Mouse (Mus musculus): ENCODE data around the gene Vax2. TPM values are rescaled to one million over a fixed set of nuclear protein-coding genes. Genes with fewer than 3 reads are reported as not detected.

Vax2 gene
- polyA plus RNA-seq, 1 experiment from 2014 or later: not detected

DNA sequence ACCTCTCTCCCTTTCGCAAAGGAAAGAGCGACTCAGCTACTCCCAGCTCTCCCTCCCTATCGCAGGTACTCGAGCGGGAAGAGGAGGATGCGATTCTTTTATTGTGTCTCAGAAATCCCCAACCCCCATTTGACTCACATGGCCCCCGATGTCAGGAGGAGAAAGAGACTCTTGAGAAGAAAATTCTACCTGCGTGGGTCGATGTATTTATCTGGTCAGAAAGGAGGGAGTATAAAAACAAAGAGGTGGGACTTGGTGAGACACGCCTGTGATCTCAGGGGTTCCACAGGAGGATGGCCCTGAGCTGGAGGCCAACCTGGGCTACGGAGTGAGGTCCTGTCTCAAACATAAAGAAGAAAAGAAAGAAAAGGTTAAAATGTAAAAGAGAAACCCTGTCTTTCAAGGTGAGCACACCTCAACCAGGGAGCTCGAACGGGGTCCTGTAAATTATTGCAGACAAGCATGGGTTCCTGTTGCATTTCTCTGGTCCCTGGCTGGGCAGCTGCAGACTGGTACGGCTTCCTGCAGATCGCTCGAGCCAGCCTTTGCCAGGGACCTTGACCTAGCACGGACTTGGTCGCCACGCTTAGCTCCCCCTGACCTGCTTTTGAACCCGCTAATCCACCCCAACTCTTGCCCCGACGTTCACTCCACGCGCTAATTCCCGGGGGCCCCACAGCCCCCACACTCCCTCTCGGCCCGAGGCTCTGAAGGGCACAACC, 7.9 kb upstream of the Vax2 start:
- Histone ChIP-seq H3K27ac (replicated peaks in 1 of 2; ENCODE audit: control insufficient read depth in 1 of 2, insufficient read depth in 1 of 2, low read depth in 2 of 2, low read length in 2 of 2) (no peak overlapping the region), H3K9ac (ENCODE audit: low read length) (no peak overlapping the region), H3K4me3 (ENCODE audit: control insufficient read depth in 1 of 2, insufficient read depth in 1 of 2, low read depth in 1 of 2, low read length in 2 of 2) (no peak overlapping the region), H3K27me3 (ENCODE audit: control insufficient read depth, insufficient read depth, low read length) (peaks cover 96% of the 10 kb centered on the region), H3K36me3 (ENCODE audit: control insufficient read depth, insufficient read depth, low read length) (no peaks in the 10 kb centered on the region), H3K4me1 (ENCODE audit: control insufficient read depth in 2 of 2, insufficient read depth in 2 of 2, low read length in 2 of 2) (0 out of 4 replicates have a peak, but pooled peaks cover 0 to 4% of the 10 kb centered on the region in 2 experiments), H3K4me2 (ENCODE audit: low read length) (no peak overlapping the region), H3K9me3 (ENCODE audit: control insufficient read depth, low read length) (no peaks in the 10 kb centered on the region)
- ATAC-seq (ENCODE audit: insufficient number of reproducible peaks, insufficient read depth, low FRiP score, low read depth): no peak
- WGBS: under 1% methylated on average over 27 of the region's 27 CpGs

DNA sequence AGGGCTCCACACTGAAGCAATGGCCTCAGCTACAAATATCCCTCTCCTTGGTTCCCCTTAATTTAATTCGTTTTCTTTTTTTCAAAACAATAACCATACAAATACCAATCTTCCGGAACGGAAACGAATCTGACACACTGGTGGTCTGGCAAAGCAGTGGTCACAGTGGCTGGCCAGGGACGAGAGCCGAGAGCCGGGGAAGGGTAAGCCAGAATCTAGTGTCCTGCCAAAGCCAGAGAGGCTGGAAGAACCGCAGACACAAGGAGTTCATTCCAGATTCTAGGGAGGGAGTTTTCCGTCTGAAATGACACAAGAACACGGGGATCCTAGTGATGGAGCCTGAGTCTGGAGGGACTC, 7.4 kb upstream of the Vax2 start:
- ATAC-seq (ENCODE audit: insufficient number of reproducible peaks, insufficient read depth, low FRiP score, low read depth): no peak
- H3K4me2 ChIP-seq (ENCODE audit: low read length): no peak overlapping the region
- no peak overlapping the region for H3K27ac ChIP-seq (replicated peaks in 1 of 2; ENCODE audit: control insufficient read depth in 1 of 2, insufficient read depth in 1 of 2, low read depth in 2 of 2, low read length in 2 of 2)
- H3K4me1 ChIP-seq (ENCODE audit: control insufficient read depth in 2 of 2, insufficient read depth in 2 of 2, low read length in 2 of 2): 0 out of 4 replicates have a peak, but pooled peaks cover 0 to 4% of the 10 kb centered on the region in 2 experiments
- H3K9ac ChIP-seq (ENCODE audit: low read length): no peak overlapping the region
- WGBS: 1% methylated on average over 10 of the region's 10 CpGs
- no peak overlapping the region for H3K4me3 ChIP-seq (ENCODE audit: control insufficient read depth in 1 of 2, insufficient read depth in 1 of 2, low read depth in 1 of 2, low read length in 2 of 2)
- peaks cover 96% of the 10 kb centered on the region for H3K27me3 ChIP-seq (ENCODE audit: control insufficient read depth, insufficient read depth, low read length)
- no peaks in the 10 kb centered on the region for H3K9me3 ChIP-seq (ENCODE audit: control insufficient read depth, low read length)
- H3K36me3 ChIP-seq (ENCODE audit: control insufficient read depth, insufficient read depth, low read length): no peaks in the 10 kb centered on the region

DNA sequence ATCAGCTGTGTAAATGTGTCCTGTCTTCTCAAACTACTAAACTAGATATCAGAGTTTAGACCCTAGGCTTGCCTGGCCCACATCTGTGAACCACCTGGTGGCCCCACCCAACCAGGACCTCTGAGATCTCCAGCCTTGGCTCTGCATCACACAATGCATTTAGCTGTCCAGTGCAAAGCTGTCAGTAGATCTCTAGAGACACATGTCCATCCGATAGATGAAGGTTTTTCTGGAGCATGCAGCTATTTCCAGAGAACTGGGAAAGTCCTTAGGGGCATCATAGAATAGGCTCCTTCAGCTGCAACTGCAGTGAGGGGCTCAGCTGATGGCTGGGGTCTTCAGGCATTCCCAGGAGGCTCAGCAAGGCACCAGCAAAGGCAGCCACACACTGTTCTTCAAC, 6.8 kb upstream of the Vax2 start:
- ATAC-seq (ENCODE audit: insufficient number of reproducible peaks, insufficient read depth, low FRiP score, low read depth): no peak
- Histone ChIP-seq H3K4me3 (ENCODE audit: control insufficient read depth in 1 of 2, insufficient read depth in 1 of 2, low read depth in 1 of 2, low read length in 2 of 2) (no peak overlapping the region), H3K4me2 (ENCODE audit: low read length) (no peak overlapping the region), H3K27me3 (ENCODE audit: control insufficient read depth, insufficient read depth, low read length) (peaks cover 96% of the 10 kb centered on the region), H3K9me3 (ENCODE audit: control insufficient read depth, low read length) (no peaks in the 10 kb centered on the region), H3K9ac (ENCODE audit: low read length) (no peak overlapping the region), H3K4me1 (ENCODE audit: control insufficient read depth in 2 of 2, insufficient read depth in 2 of 2, low read length in 2 of 2) (0 out of 4 replicates have a peak, but pooled peaks cover 0 to 4% of the 10 kb centered on the region in 2 experiments), H3K27ac (replicated peaks in 1 of 2; ENCODE audit: control insufficient read depth in 1 of 2, insufficient read depth in 1 of 2, low read depth in 2 of 2, low read length in 2 of 2) (no peak overlapping the region), H3K36me3 (ENCODE audit: control insufficient read depth, insufficient read depth, low read length) (no peaks in the 10 kb centered on the region)
- WGBS: 11% methylated on average over 1 of the region's 1 CpGs

DNA sequence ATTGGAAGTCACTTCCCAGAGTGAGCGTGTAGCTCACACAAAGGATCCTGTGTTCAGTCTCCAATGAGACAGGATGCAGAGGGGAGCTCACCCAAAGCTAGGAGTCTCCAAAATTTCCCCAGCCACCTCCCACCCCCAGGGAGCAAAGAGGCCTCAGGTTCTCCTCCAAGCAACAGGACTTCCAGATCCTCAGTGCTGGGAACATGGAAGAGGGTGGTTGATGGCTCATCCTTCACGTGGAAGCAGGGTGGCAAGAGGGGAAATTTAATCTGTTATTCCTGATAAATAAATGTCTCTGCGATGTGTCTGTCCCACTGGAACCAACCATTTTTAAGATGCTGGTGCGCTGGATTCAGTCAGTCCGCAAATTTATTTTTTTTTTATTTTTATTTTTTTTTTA, 6.4 kb upstream of the Vax2 start:
- ATAC-seq (ENCODE audit: insufficient number of reproducible peaks, insufficient read depth, low FRiP score, low read depth): no peak
- Histone ChIP-seq H3K4me3 (ENCODE audit: control insufficient read depth in 1 of 2, insufficient read depth in 1 of 2, low read depth in 1 of 2, low read length in 2 of 2) (no peak overlapping the region), H3K9ac (ENCODE audit: low read length) (no peak overlapping the region), H3K27me3 (ENCODE audit: control insufficient read depth, insufficient read depth, low read length) (peaks cover 96% of the 10 kb centered on the region), H3K36me3 (ENCODE audit: control insufficient read depth, insufficient read depth, low read length) (no peaks in the 10 kb centered on the region), H3K4me1 (ENCODE audit: control insufficient read depth in 2 of 2, insufficient read depth in 2 of 2, low read length in 2 of 2) (0 out of 4 replicates have a peak, but pooled peaks cover 0 to 4% of the 10 kb centered on the region in 2 experiments), H3K27ac (replicated peaks in 1 of 2; ENCODE audit: control insufficient read depth in 1 of 2, insufficient read depth in 1 of 2, low read depth in 2 of 2, low read length in 2 of 2) (no peak overlapping the region), H3K9me3 (ENCODE audit: control insufficient read depth, low read length) (no peaks in the 10 kb centered on the region), H3K4me2 (ENCODE audit: low read length) (no peak overlapping the region)
- WGBS: 19% methylated on average over 5 of the region's 5 CpGs

DNA sequence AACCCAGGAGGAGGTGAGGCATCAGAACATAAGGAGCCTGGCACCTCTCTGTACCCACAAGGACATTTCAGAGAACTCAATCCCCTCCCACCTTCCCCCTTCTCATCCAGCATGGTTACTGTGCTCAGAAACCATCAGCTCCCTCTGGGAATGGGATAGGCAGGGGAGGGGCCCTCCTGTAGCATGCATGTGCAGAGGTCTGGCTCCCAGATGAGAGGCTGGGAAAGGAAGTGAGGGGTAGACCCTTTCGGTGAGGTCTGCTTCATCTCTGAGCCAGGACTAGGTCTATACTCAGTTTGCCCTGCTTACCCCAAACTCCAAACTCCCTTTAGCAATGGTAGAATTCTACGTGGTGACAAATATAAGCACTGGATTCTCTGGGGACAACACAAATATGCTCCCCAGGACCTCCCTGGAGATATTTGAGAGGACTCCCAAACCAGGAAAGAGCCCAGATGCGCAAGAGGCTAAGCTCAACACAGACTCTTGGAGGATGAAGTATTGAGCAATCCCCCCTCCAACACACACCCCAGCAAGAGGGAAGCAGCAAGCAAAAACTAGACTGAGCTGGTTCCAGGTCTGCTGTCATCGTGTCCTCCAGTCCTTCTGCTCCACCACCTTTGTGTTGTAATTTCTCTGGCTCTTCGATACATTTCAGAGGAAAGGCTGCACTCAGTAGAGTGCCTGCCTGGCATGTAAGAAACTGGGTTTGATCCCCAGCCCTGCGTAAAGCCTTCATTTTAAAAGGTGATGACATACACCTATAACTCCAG, 3.1 kb upstream of the Vax2 start:
- no peak for ATAC-seq (ENCODE audit: insufficient number of reproducible peaks, insufficient read depth, low FRiP score, low read depth)
- Histone ChIP-seq H3K9ac (ENCODE audit: low read length) (no peak overlapping the region), H3K4me3 (ENCODE audit: control insufficient read depth in 1 of 2, insufficient read depth in 1 of 2, low read depth in 1 of 2, low read length in 2 of 2) (no peak overlapping the region), H3K27me3 (ENCODE audit: control insufficient read depth, insufficient read depth, low read length) (peaks cover 100% of the 10 kb centered on the region), H3K36me3 (ENCODE audit: control insufficient read depth, insufficient read depth, low read length) (no peaks in the 10 kb centered on the region), H3K4me2 (ENCODE audit: low read length) (no peak overlapping the region), H3K4me1 (ENCODE audit: control insufficient read depth in 2 of 2, insufficient read depth in 2 of 2, low read length in 2 of 2) (peaks cover 10 to 11% of the 10 kb centered on the region in 2 experiments), H3K9me3 (ENCODE audit: control insufficient read depth, low read length) (no peaks in the 10 kb centered on the region), H3K27ac (replicated peaks in 1 of 2; ENCODE audit: control insufficient read depth in 1 of 2, insufficient read depth in 1 of 2, low read depth in 2 of 2, low read length in 2 of 2) (no peak overlapping the region)
- 5% methylated on average over 6 of the region's 6 CpGs for WGBS

DNA sequence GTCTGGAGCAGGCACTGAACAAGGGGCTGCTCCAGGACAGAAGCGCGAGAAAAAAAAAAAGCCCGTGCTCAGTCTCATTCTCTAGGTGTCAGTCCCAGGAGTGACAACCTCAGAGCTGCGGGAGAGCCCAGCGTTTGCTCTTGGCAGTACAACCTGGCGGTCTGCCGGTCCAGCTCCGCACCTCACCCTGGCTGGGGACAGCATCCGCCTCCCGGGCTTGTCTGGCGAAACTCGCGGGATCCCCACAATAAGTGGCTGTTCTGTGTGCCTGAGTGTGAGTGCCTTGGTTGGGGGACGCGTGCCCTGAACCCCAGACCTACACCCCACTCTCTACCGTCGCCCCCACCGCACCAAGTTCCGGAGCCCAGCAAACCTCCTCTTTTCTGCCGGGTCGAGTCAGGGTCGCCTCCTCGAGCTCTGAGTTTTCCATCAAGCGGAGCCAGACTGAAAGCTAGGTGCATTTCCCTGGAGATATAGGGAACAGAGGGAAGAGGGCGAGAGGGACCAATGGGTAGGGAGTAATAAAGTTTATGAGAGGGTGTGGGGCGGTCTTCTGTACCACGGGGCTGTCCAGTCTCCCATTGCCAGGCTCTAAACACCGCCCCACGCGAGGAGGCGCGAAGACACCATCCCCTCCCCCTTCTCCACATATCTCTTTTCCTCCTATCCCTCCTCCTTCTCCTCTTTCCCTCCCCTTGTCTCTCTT, 550 bp upstream of the Vax2 start:
- no peaks in the 10 kb centered on the region for H3K36me3 ChIP-seq (ENCODE audit: control insufficient read depth, insufficient read depth, low read length)
- peaks cover 98% of the 10 kb centered on the region for H3K27me3 ChIP-seq (ENCODE audit: control insufficient read depth, insufficient read depth, low read length)
- peak; percentile 16; the same call in 1 of the 2 replicates for ATAC-seq (ENCODE audit: insufficient number of reproducible peaks, insufficient read depth, low FRiP score, low read depth)
- no peaks in the 10 kb centered on the region for H3K9me3 ChIP-seq (ENCODE audit: control insufficient read depth, low read length)
- H3K4me2 ChIP-seq (ENCODE audit: low read length): peak overlapping the region; percentile 81
- no peak overlapping the region for H3K9ac ChIP-seq (ENCODE audit: low read length)
- H3K27ac ChIP-seq (replicated peaks in 1 of 2; ENCODE audit: control insufficient read depth in 1 of 2, insufficient read depth in 1 of 2, low read depth in 2 of 2, low read length in 2 of 2): no peak overlapping the region
- WGBS: under 1% methylated on average over 32 of the region's 32 CpGs
- peaks cover 10 to 11% of the 10 kb centered on the region in 2 experiments for H3K4me1 ChIP-seq (ENCODE audit: control insufficient read depth in 2 of 2, insufficient read depth in 2 of 2, low read length in 2 of 2)
- H3K4me3 ChIP-seq (ENCODE audit: control insufficient read depth in 1 of 2, insufficient read depth in 1 of 2, low read depth in 1 of 2, low read length in 2 of 2): peak overlapping the region; percentile 24 to 48

DNA sequence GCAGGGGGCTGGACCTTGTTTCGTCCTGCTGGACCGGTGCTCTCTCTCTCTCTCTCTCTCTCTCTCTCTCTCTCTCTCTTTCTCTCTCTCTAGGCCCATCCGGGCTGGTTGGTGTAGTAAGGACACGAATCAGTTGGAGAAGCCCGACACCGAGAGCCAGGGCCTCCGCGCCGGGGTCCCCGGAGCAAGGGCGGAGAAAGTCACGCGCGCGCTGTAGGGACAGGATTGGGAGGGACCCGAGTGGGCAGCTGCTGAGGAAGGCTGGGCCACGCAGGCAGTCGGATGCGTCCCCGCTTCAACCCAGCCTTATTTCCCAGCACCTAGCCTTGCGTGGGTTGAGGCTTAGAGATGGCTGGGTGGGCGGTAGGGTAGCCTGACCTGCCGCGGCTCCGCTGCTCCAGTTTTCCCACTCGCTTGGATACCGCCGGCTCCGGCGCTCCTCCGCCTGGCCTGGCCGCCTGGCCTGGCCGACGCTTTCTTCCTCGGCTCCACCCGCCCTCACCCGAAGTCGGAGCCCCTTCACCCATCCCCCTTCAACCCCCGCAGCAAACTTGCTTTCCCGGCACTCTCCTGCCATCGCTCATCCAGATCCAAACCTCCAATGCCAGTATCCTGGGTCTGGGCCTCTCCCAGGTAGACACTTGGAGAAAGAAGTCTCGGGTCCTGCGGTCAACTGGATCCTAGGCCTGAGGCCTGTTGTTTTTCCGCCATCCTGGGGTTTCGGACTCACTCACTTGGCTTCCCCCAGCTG, 836 bp downstream of the Vax2 start:
- H3K9ac ChIP-seq (ENCODE audit: low read length): no peak overlapping the region
- no peak overlapping the region for H3K27ac ChIP-seq (replicated peaks in 1 of 2; ENCODE audit: control insufficient read depth in 1 of 2, insufficient read depth in 1 of 2, low read depth in 2 of 2, low read length in 2 of 2)
- WGBS: 3% methylated on average over 45 of the region's 45 CpGs

More for the DNA sequence above, 836 bp downstream of the Vax2 start:
- Histone ChIP-seq H3K4me2 (ENCODE audit: low read length) (peak overlapping the region; percentile 81), H3K9me3 (ENCODE audit: control insufficient read depth, low read length) (no peaks in the 10 kb centered on the region), H3K4me1 (ENCODE audit: control insufficient read depth in 2 of 2, insufficient read depth in 2 of 2, low read length in 2 of 2) (peaks cover 10 to 13% of the 10 kb centered on the region in 2 experiments), H3K4me3 (ENCODE audit: control insufficient read depth in 1 of 2, insufficient read depth in 1 of 2, low read depth in 1 of 2, low read length in 2 of 2) (peak overlapping the region; percentile 37 to 48), H3K36me3 (ENCODE audit: control insufficient read depth, insufficient read depth, low read length) (no peaks in the 10 kb centered on the region), H3K27me3 (ENCODE audit: control insufficient read depth, insufficient read depth, low read length) (peaks cover 98% of the 10 kb centered on the region)
- ATAC-seq (ENCODE audit: insufficient number of reproducible peaks, insufficient read depth, low FRiP score, low read depth): no peak
